Mouse (Mus musculus) C2C12 (cell line): Measurements from ENCODE around the gene Gm26897. TPM values are rescaled to one million over a fixed set of nuclear protein-coding genes. Genes with fewer than 3 reads are reported as not detected.

Source experiments
- H3K27me3 ChIP-seq: one replicate; pipeline ENCODE4 v1.6.1; 2011; ENCODE audit not compliant: control insufficient read depth, insufficient read depth, insufficient read length
- H3K36me3 ChIP-seq: one replicate; pipeline ENCODE4 v1.6.1; 2011; ENCODE audit not compliant: control insufficient read depth, insufficient read depth
- H3K4me3 ChIP-seq: one replicate; pipeline ENCODE4 v1.5.1; 2011; ENCODE audit warnings: mild to moderate bottlenecking, control low read depth; ENCODE audit not compliant: poor library complexity, insufficient read depth, severe bottlenecking
- H3K79me2 ChIP-seq: one replicate; pipeline ENCODE4 v1.6.1; 2011; ENCODE audit not compliant: control insufficient read depth, insufficient read depth
- H3K79me3 ChIP-seq: one replicate; pipeline ENCODE4 v1.6.1; 2011; ENCODE audit warnings: low read depth, control low read depth
- H3ac ChIP-seq: one replicate; pipeline ENCODE3; 2011; ENCODE audit warnings: low read depth; ENCODE audit not compliant: control insufficient read depth, insufficient read length
- CEBPB ChIP-seq: IDR thresholded peaks from one replicate; pipeline ENCODE4 v1.6.1; 2011; ENCODE audit warnings: low read depth, mild to moderate bottlenecking, control low read depth, moderate library complexity
- CTCF ChIP-seq: IDR thresholded peaks from one replicate; pipeline ENCODE4 v1.5.1; 2011; ENCODE audit not compliant: control insufficient read depth, insufficient read depth, insufficient read length
- FOSL1 ChIP-seq: IDR thresholded peaks from one replicate; pipeline ENCODE4 v1.8.0; 2011; ENCODE audit warnings: mild to moderate bottlenecking, low read length; ENCODE audit not compliant: poor library complexity, insufficient read depth, severe bottlenecking
- MAX ChIP-seq: IDR thresholded peaks from one replicate; pipeline ENCODE4 v1.6.1; 2011; ENCODE audit warnings: mild to moderate bottlenecking, control low read depth
- MYOD1 ChIP-seq: IDR thresholded peaks from one replicate; pipeline ENCODE4 v1.6.1; 2011; ENCODE audit warnings: low read depth; ENCODE audit not compliant: control insufficient read depth, insufficient read length
- MYOG ChIP-seq: IDR thresholded peaks from one replicate; pipeline ENCODE4 v1.6.1; 2011; ENCODE audit not compliant: control insufficient read depth, insufficient read length; ENCODE audit errors: extremely low read depth
- USF1 ChIP-seq: IDR thresholded peaks from one replicate; pipeline ENCODE4 v1.6.1; 2011; ENCODE audit warnings: low read depth, mild to moderate bottlenecking, control low read depth, moderate library complexity
- polyA plus RNA-seq: library from polyadenylated mRNA; unstranded; fragments of >200 nt; fragmentation: generic; extraction: Trizol; gene quantifications from one replicate; pipeline ENCODE4 v1.2.1, GENCODE M21; 2012; ENCODE audit warnings: missing spikeins

The Gm26897 gene
- polyA plus RNA-seq, 1 experiment, result not detected

- Histone ChIP-seq H3K79me2 (no peaks in the 10 kb centered on the region), H3K4me3 (no peak overlapping the region), H3K36me3 (no peaks in the 10 kb centered on the region), H3K79me3 (no peaks in the 10 kb centered on the region), H3K27me3 (no peaks in the 10 kb centered on the region), H3ac (no peak overlapping the region)
- TF ChIP-seq MYOD1 (no peak), FOSL1 (no peak), MYOG (no peak), CTCF (no peak), CEBPB (no peak), USF1 (no peak), MAX (no peak)
These were observed 38.4 kb downstream of the Gm26897 start for GRCm38 (mm10) chr5:111772127-111772526.

GRCm38 (mm10) chr5:111772591-111773406, 39.1 kb downstream of the Gm26897 start:
- TF ChIP-seq MAX (no peak), FOSL1 (no peak), MYOG (no peak), CEBPB (no peak), CTCF (no peak), USF1 (no peak)
- Histone ChIP-seq H3K4me3 (no peak overlapping the region), H3K27me3 (no peaks in the 10 kb centered on the region), H3K36me3 (no peaks in the 10 kb centered on the region), H3K79me3 (no peaks in the 10 kb centered on the region), H3K79me2 (no peaks in the 10 kb centered on the region), H3ac (no peak overlapping the region)

GRCm38 (mm10) chr5:111773407-111773733, 39.6 kb downstream of the Gm26897 start:
- Histone ChIP-seq H3ac (no peak overlapping the region), H3K27me3 (no peaks in the 10 kb centered on the region), H3K4me3 (no peak overlapping the region), H3K36me3 (no peaks in the 10 kb centered on the region), H3K79me3 (no peaks in the 10 kb centered on the region), H3K79me2 (no peaks in the 10 kb centered on the region)
- TF ChIP-seq FOSL1 (no peak), CTCF (no peak), USF1 (no peak), MYOG (no peak), MAX (no peak), CEBPB (no peak), MYOD1 (no peak)

GRCm38 (mm10) chr5:111776246-111776645, 42.5 kb downstream of the Gm26897 start:
- Histone ChIP-seq H3ac (no peak overlapping the region), H3K79me3 (no peaks in the 10 kb centered on the region), H3K4me3 (no peak overlapping the region), H3K27me3 (no peaks in the 10 kb centered on the region), H3K79me2 (no peaks in the 10 kb centered on the region), H3K36me3 (no peaks in the 10 kb centered on the region)
- TF ChIP-seq MAX (no peak), USF1 (no peak), FOSL1 (no peak), CTCF (no peak), MYOD1 (no peak), MYOG (no peak), CEBPB (no peak)

GRCm38 (mm10) chr5:111778093-111778492, 44.4 kb downstream of the Gm26897 start:
- no peaks in the 10 kb centered on the region for H3K27me3 ChIP-seq
- H3K36me3 ChIP-seq, result no peaks in the 10 kb centered on the region
- no peak overlapping the region for H3K4me3 ChIP-seq
- H3K79me2 ChIP-seq, result no peaks in the 10 kb centered on the region
- no peaks in the 10 kb centered on the region for H3K79me3 ChIP-seq
- H3ac ChIP-seq, result no peak overlapping the region
- TF ChIP-seq CTCF, result no peak
- no peak for TF ChIP-seq MYOG
- TF ChIP-seq MAX, result no peak
- no peak for TF ChIP-seq MYOD1
- TF ChIP-seq FOSL1, result no peak
- no peak for TF ChIP-seq USF1
- TF ChIP-seq CEBPB, result no peak

- no peaks in the 10 kb centered on the region for H3K79me3 ChIP-seq
- H3K36me3 ChIP-seq, result no peaks in the 10 kb centered on the region
- H3K79me2 ChIP-seq, result no peaks in the 10 kb centered on the region
- TF ChIP-seq FOSL1 (no peak), USF1 (no peak), CEBPB (no peak), MYOD1 (no peak), MYOG (no peak), CTCF (no peak), MAX (no peak)
- H3ac ChIP-seq, result no peak overlapping the region
- H3K27me3 ChIP-seq, result no peaks in the 10 kb centered on the region
- H3K4me3 ChIP-seq, result no peak overlapping the region
These were observed 46.2 kb downstream of the Gm26897 start for GRCm38 (mm10) chr5:111779776-111780485.
